Mouse (Mus musculus): ENCODE results near the gene Dag1. TPM values are rescaled to one million over a fixed set of nuclear protein-coding genes. Genes with fewer than 3 reads are reported as not detected.

Dag1 gene
- polyA plus RNA-seq, 1 experiment = 116 TPM

DNA sequence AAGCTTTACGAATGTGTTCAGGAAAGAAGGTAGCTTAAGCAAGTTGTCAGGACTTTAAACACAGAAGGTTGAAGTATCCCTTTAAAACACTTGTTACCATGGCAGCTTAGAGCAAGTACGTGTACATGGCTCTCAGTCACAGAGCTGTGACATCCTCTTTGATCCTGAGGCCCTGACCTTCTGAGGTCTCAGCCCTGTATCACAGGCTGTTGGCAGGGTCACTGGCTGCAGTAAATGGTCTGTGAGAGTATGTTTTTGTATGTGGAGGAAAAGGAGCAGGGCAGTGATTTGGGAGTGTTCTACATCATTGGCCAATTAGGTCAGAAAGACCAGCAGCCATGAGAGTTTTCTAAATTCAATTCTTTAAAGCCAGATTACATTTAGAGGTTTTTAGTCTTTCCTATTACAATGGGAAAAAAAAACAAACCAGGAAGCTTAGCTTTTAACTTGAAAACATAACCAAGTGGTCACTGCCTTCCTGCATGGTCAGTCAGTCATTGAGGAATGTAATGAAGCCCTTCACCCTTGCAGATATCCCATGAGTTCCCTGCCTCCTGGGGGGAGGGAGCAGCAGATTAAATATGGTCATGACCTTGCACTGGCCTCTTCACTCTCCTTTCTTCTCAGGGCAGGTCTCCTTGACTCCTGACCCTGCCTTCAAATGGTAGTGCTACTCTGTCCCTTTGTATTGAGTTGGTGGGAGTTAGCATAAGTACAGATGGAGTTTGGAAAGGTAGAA is 35.7 kb downstream of the Dag1 start:
- Histone ChIP-seq H3K36me3 (ENCODE audit: control insufficient read depth, insufficient read depth, low read length, poor library complexity, severe bottlenecking) (peaks cover 8% of the 10 kb centered on the region), H3K4me3 (ENCODE audit: low read depth, low read length) (no peak overlapping the region), H3K27ac (ENCODE audit: insufficient read depth, low read length) (no peak overlapping the region), H3K4me1 (ENCODE audit: control insufficient read depth, insufficient read depth, low read length) (peaks cover 1% of the 10 kb centered on the region), H3K27me3 (ENCODE audit: control insufficient read depth, insufficient read depth, low read length, poor library complexity, severe bottlenecking) (no peaks in the 10 kb centered on the region), H3K9me3 (replicated peaks; ENCODE audit: control insufficient read depth, insufficient read depth, low read length, poor library complexity, severe bottlenecking) (no peaks in the 10 kb centered on the region), H3K9ac (ENCODE audit: low read depth, poor library complexity, severe bottlenecking) (no peak overlapping the region)
- TF ChIP-seq POLR2A (IDR thresholded peaks at IDR 0.05; ENCODE audit: insufficient read depth, low read length) (no peak), EP300 (IDR thresholded peaks at IDR 0.05; ENCODE audit: insufficient read depth, low read depth, low read length) (no peak), CTCF (IDR thresholded peaks at IDR 0.05; ENCODE audit: low read depth, low read length) (no peak)

DNA sequence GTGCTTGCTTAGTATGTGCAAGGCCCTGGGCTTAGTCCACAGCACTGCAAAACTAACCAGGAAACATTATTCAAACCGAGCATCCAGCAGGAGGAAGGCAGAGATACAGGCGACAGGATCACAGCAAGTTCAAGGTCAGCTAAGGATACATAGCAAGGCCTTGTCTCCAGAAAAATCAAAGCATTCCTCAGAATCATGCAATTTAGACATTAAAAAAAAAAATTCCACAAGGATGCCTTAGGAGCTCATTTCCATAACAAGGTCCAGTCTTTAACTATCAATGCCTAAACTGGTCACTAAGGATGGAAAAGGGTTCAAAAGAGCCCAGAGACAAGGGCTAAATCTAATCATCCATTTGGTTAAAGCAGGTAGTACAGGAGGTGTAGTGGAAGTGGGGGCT is 38.6 kb downstream of the Dag1 start:
- TF ChIP-seq POLR2A (IDR thresholded peaks at IDR 0.05; ENCODE audit: insufficient read depth, low read length) (no peak), CTCF (IDR thresholded peaks at IDR 0.05; ENCODE audit: low read depth, low read length) (no peak), EP300 (IDR thresholded peaks at IDR 0.05; ENCODE audit: insufficient read depth, low read depth, low read length) (no peak)
- Histone ChIP-seq H3K9ac (ENCODE audit: low read depth, poor library complexity, severe bottlenecking) (no peak overlapping the region), H3K4me1 (ENCODE audit: control insufficient read depth, insufficient read depth, low read length) (peaks cover 1% of the 10 kb centered on the region), H3K9me3 (replicated peaks; ENCODE audit: control insufficient read depth, insufficient read depth, low read length, poor library complexity, severe bottlenecking) (no peaks in the 10 kb centered on the region), H3K36me3 (ENCODE audit: control insufficient read depth, insufficient read depth, low read length, poor library complexity, severe bottlenecking) (peaks cover 4% of the 10 kb centered on the region), H3K4me3 (ENCODE audit: low read depth, low read length) (no peak overlapping the region), H3K27ac (ENCODE audit: insufficient read depth, low read length) (no peak overlapping the region), H3K27me3 (ENCODE audit: control insufficient read depth, insufficient read depth, low read length, poor library complexity, severe bottlenecking) (no peaks in the 10 kb centered on the region)

DNA sequence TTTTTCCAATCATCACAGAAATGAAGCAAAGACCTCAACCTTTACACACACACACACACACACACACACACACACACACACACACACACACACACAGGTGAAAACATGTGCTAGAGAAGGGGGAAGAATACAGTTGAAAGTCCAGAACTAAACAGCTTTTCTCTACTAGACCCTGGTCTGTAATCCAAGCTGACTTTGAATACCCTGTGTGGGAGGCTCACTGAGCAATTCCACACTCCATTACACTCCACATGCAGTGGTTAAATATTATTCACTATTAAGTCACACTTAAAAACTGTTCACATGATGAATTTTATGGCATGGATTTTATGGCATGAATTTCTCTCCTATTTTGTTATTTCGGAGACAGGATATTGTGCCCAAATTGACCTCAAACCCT is 40.1 kb downstream of the Dag1 start:
- no peak overlapping the region for H3K4me3 ChIP-seq (ENCODE audit: low read depth, low read length)
- H3K36me3 ChIP-seq (ENCODE audit: control insufficient read depth, insufficient read depth, low read length, poor library complexity, severe bottlenecking) = no peaks in the 10 kb centered on the region; the same call in 1 of the 2 replicates
- H3K9me3 ChIP-seq (replicated peaks; ENCODE audit: control insufficient read depth, insufficient read depth, low read length, poor library complexity, severe bottlenecking) = no peaks in the 10 kb centered on the region
- H3K4me1 ChIP-seq (ENCODE audit: control insufficient read depth, insufficient read depth, low read length) = no peaks in the 10 kb centered on the region
- H3K27me3 ChIP-seq (ENCODE audit: control insufficient read depth, insufficient read depth, low read length, poor library complexity, severe bottlenecking) = no peaks in the 10 kb centered on the region
- H3K9ac ChIP-seq (ENCODE audit: low read depth, poor library complexity, severe bottlenecking) = no peak overlapping the region
- TF ChIP-seq POLR2A (IDR thresholded peaks at IDR 0.05; ENCODE audit: insufficient read depth, low read length) (no peak), EP300 (IDR thresholded peaks at IDR 0.05; ENCODE audit: insufficient read depth, low read depth, low read length) (no peak), CTCF (IDR thresholded peaks at IDR 0.05; ENCODE audit: low read depth, low read length) (no peak)
- H3K27ac ChIP-seq (ENCODE audit: insufficient read depth, low read length) = no peak overlapping the region

DNA sequence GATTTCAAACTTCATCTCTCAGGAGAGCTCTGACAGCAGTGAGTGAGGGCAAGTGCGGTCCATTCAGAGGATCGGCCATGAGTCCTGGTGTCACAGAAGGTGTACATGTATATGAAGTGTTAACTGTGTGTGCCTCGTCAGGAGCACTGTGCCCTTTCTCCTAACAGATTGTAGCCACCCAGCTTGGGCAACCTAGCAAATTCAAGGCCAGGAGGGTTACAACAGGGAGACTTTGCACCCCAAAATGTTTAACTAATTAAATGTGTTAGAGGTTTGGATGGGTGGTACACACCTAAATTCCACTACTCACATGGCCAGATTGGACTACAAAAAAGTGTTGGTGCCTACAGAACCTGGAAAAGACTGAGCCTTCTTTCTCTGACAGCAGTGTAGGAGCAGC is 42.2 kb downstream of the Dag1 start:
- no peaks in the 10 kb centered on the region for H3K4me1 ChIP-seq (ENCODE audit: control insufficient read depth, insufficient read depth, low read length)
- H3K9ac ChIP-seq (ENCODE audit: low read depth, poor library complexity, severe bottlenecking) = no peak overlapping the region
- H3K9me3 ChIP-seq (replicated peaks; ENCODE audit: control insufficient read depth, insufficient read depth, low read length, poor library complexity, severe bottlenecking) = no peaks in the 10 kb centered on the region
- no peaks in the 10 kb centered on the region for H3K27me3 ChIP-seq (ENCODE audit: control insufficient read depth, insufficient read depth, low read length, poor library complexity, severe bottlenecking)
- no peak overlapping the region for H3K4me3 ChIP-seq (ENCODE audit: low read depth, low read length)
- H3K36me3 ChIP-seq (ENCODE audit: control insufficient read depth, insufficient read depth, low read length, poor library complexity, severe bottlenecking) = peaks cover 15% of the 10 kb centered on the region
- H3K27ac ChIP-seq (ENCODE audit: insufficient read depth, low read length) = no peak overlapping the region
- TF ChIP-seq CTCF (IDR thresholded peaks at IDR 0.05; ENCODE audit: low read depth, low read length) (no peak), EP300 (IDR thresholded peaks at IDR 0.05; ENCODE audit: insufficient read depth, low read depth, low read length) (no peak), POLR2A (IDR thresholded peaks at IDR 0.05; ENCODE audit: insufficient read depth, low read length) (no peak)

DNA sequence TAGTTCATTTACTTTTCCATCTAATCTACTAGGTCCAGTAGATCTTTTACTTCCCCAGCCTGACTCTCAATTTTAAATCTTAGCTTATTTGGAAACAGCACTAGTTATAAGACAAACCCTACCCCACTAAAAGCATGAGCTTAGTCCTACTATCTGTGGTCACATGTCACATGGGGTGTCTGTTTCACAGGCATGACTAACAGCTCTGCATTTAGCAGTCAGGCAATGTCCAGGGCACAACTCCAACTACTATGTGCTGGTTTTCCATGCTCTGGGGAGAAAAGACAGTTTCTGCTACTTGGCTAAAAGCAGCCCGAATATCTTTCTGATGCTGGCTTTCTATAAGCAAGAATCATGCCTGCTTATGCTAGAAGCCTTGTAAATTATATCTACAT is 43.4 kb downstream of the Dag1 start:
- Histone ChIP-seq H3K9ac (ENCODE audit: low read depth, poor library complexity, severe bottlenecking) (no peak overlapping the region), H3K4me3 (ENCODE audit: low read depth, low read length) (no peak overlapping the region), H3K27me3 (ENCODE audit: control insufficient read depth, insufficient read depth, low read length, poor library complexity, severe bottlenecking) (no peaks in the 10 kb centered on the region), H3K36me3 (ENCODE audit: control insufficient read depth, insufficient read depth, low read length, poor library complexity, severe bottlenecking) (peaks cover 20% of the 10 kb centered on the region), H3K9me3 (replicated peaks; ENCODE audit: control insufficient read depth, insufficient read depth, low read length, poor library complexity, severe bottlenecking) (no peaks in the 10 kb centered on the region), H3K4me1 (ENCODE audit: control insufficient read depth, insufficient read depth, low read length) (no peaks in the 10 kb centered on the region), H3K27ac (ENCODE audit: insufficient read depth, low read length) (no peak overlapping the region)
- TF ChIP-seq POLR2A (IDR thresholded peaks at IDR 0.05; ENCODE audit: insufficient read depth, low read length) = no peak
- no peak for TF ChIP-seq EP300 (IDR thresholded peaks at IDR 0.05; ENCODE audit: insufficient read depth, low read depth, low read length)
- TF ChIP-seq CTCF (IDR thresholded peaks at IDR 0.05; ENCODE audit: low read depth, low read length) = no peak

DNA sequence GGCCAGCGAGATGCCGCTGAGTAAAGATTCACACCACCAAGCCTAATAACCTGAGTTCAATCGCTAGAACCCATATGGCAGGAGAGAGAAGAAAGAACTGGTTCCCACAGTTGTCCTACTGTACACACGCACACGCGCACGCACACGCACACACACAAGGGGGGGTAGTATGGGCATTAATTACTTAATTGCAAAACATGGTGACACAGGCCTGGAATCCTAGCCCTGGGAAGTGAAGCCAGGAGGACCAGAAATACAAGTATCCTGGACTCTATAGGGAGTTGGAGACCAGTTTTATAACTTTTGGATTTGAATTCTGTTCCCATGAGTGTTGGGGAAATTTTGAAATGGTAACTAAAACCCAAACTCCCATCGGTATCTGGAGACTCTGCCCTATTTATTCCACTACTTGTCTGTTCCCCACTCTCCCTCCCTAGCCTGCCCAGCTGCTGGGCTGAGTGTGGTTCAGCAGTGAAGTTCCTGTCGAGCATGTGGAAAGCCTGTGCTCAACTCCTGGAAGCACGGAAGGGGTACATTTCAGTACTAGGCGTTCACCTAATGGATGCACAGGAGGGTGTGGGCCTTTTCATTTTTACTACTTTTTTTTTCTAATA is 43.9 kb downstream of the Dag1 start:
- H3K9ac ChIP-seq (ENCODE audit: low read depth, poor library complexity, severe bottlenecking) = no peak overlapping the region
- H3K4me1 ChIP-seq (ENCODE audit: control insufficient read depth, insufficient read depth, low read length) = no peaks in the 10 kb centered on the region
- no peak overlapping the region for H3K27ac ChIP-seq (ENCODE audit: insufficient read depth, low read length)
- no peak overlapping the region for H3K4me3 ChIP-seq (ENCODE audit: low read depth, low read length)
- H3K9me3 ChIP-seq (replicated peaks; ENCODE audit: control insufficient read depth, insufficient read depth, low read length, poor library complexity, severe bottlenecking) = no peaks in the 10 kb centered on the region
- peaks cover 20% of the 10 kb centered on the region for H3K36me3 ChIP-seq (ENCODE audit: control insufficient read depth, insufficient read depth, low read length, poor library complexity, severe bottlenecking)
- TF ChIP-seq CTCF (IDR thresholded peaks at IDR 0.05; ENCODE audit: low read depth, low read length) (no peak), POLR2A (IDR thresholded peaks at IDR 0.05; ENCODE audit: insufficient read depth, low read length) (no peak), EP300 (IDR thresholded peaks at IDR 0.05; ENCODE audit: insufficient read depth, low read depth, low read length) (no peak)
- H3K27me3 ChIP-seq (ENCODE audit: control insufficient read depth, insufficient read depth, low read length, poor library complexity, severe bottlenecking) = no peaks in the 10 kb centered on the region
